Mouse (Mus musculus) thymus, adult 2 months (tissue): ENCODE measurements around the gene Sp100. TPM values are rescaled to one million over a fixed set of nuclear protein-coding genes. Genes with fewer than 3 reads are reported as not detected.
A peak's percentile ranks its signal among the peaks of the same experiment; 100 is the strongest.

Experiments used
- DNase-seq: peaks from one replicate; pipeline ENCODE4 v3.0.0; 2021
- H3K27ac ChIP-seq: fragments of 200-500 bp; 2 replicates; pipeline ENCODE4 v1.5.1; 2012; ENCODE audit warnings: low read length, control low read depth; ENCODE audit not compliant: control insufficient read depth, insufficient read depth
- H3K27me3 ChIP-seq: fragments of 200-500 bp; 2 replicates; pipeline ENCODE4 v1.6.1; 2012; ENCODE audit warnings: mild to moderate bottlenecking, low read length, moderate library complexity, mixed read lengths; ENCODE audit not compliant: control insufficient read depth, insufficient read depth
- H3K36me3 ChIP-seq: fragments of 200-500 bp; 2 replicates; pipeline ENCODE4 v1.6.1; 2012; ENCODE audit warnings: mild to moderate bottlenecking, low read length, moderate library complexity; ENCODE audit not compliant: control insufficient read depth, insufficient read depth
- H3K4me1 ChIP-seq: fragments of 200-500 bp; replicated peaks from 2 replicates; pipeline ENCODE4 v1.6.1; 2012; ENCODE audit warnings: low read length; ENCODE audit not compliant: control insufficient read depth, insufficient read depth
- H3K4me3 ChIP-seq: fragments of 200-500 bp; 2 replicates; pipeline ENCODE4 v1.5.1; 2012; ENCODE audit warnings: mild to moderate bottlenecking, low read length, control low read depth, moderate library complexity; ENCODE audit not compliant: control insufficient read depth, insufficient read depth
- CTCF ChIP-seq: fragments of 200-500 bp; IDR thresholded peaks from 2 replicates; pipeline ENCODE4 v1.5.1; 2012; ENCODE audit warnings: mild to moderate bottlenecking, control low read depth, low read length, moderate library complexity, borderline replicate concordance; ENCODE audit not compliant: control insufficient read depth, poor library complexity, insufficient read depth; ENCODE audit errors: extremely low read depth
- POLR2A ChIP-seq: fragments of 200-500 bp; IDR thresholded peaks from 2 replicates; pipeline ENCODE4 v1.6.1; 2012; ENCODE audit warnings: mild to moderate bottlenecking, low read length, control low read depth, moderate library complexity; ENCODE audit not compliant: control insufficient read depth, poor library complexity, insufficient read depth; ENCODE audit errors: extremely low read depth
- WGBS: fragments of 180-500 bp; shearing (Covaris S2); methylation state at CpG from one replicate; pipeline ENCODE4 v1.1.7; 2018; 5-methylcytosine and 5-hydroxymethylcytosine counted together
- polyA plus RNA-seq: library from polyadenylated mRNA; depleted of rRNA; stranded (reverse); fragments of >200 nt; gene quantifications from 2 replicates; pipeline ENCODE4 v1.2.3, GENCODE M21; 2012

Sp100 gene
- polyA plus RNA-seq, 1 experiment: 68.0 TPM

- H3K36me3 ChIP-seq: peaks cover 58% of the 10 kb centered on the region
- DNase-seq: peak; percentile 90
- H3K27me3 ChIP-seq: no peaks in the 10 kb centered on the region
- H3K4me1 ChIP-seq: peaks cover 19% of the 10 kb centered on the region
- H3K27ac ChIP-seq: peak overlapping the region; percentile 72
- 15% methylated on average over 22 of the region's 22 CpGs for WGBS
- TF ChIP-seq POLR2A (0 out of 2 replicates have a peak, but pooled peaks have one; percentile 35), CTCF (no peak)
- peak overlapping the region; percentile 44 for H3K4me3 ChIP-seq
Observed at GRCm38 (mm10) chr1:85703245-85704186, 53.7 kb downstream of the Sp100 start.

DNA sequence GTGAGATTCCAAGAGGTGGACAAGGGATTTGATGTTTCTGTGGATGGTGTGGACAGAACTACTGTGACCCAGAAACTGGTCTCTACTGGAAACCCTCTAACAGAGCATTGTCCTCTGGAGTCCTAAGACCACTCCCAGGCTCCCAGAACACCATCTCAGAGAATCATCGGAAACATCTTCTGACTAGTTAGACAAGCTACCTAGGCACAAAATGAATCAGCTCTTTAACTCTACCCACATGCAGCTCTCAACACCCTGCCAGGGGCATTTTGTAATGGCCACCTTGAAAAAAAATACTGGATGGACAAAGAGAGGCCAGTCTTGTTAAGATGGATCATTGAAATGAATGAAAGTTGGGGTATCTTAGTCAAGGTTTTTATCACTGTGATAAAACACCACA is 55.8 kb downstream of the Sp100 start:
- Histone ChIP-seq H3K27ac (no peak overlapping the region), H3K36me3 (peaks cover 45% of the 10 kb centered on the region), H3K27me3 (no peaks in the 10 kb centered on the region), H3K4me3 (no peak overlapping the region), H3K4me1 (peaks cover 11% of the 10 kb centered on the region)
- WGBS: 100% methylated on average over 1 of the region's 1 CpGs
- no peak for TF ChIP-seq CTCF
- TF ChIP-seq POLR2A: no peak
- no peak for DNase-seq

- Histone ChIP-seq H3K4me1 (peaks cover 11% of the 10 kb centered on the region), H3K27ac (no peak overlapping the region), H3K4me3 (no peak overlapping the region), H3K36me3 (peaks cover 35% of the 10 kb centered on the region), H3K27me3 (no peaks in the 10 kb centered on the region)
- WGBS: 44% methylated on average over 2 of the region's 2 CpGs
- TF ChIP-seq POLR2A (no peak), CTCF (no peak)
- DNase-seq: no peak
Observed at GRCm38 (mm10) chr1:85706754-85707153, 57.0 kb downstream of the Sp100 start.

- H3K27ac ChIP-seq: no peak overlapping the region
- peaks cover 11% of the 10 kb centered on the region; the same call in 1 of the 2 replicates for H3K36me3 ChIP-seq
- H3K27me3 ChIP-seq: no peaks in the 10 kb centered on the region
- H3K4me3 ChIP-seq: no peak overlapping the region
- TF ChIP-seq POLR2A (no peak), CTCF (no peak)
- no peaks in the 10 kb centered on the region for H3K4me1 ChIP-seq
- DNase-seq: no peak
Observed at GRCm38 (mm10) chr1:85714501-85714900, 64.7 kb downstream of the Sp100 start.

DNA sequence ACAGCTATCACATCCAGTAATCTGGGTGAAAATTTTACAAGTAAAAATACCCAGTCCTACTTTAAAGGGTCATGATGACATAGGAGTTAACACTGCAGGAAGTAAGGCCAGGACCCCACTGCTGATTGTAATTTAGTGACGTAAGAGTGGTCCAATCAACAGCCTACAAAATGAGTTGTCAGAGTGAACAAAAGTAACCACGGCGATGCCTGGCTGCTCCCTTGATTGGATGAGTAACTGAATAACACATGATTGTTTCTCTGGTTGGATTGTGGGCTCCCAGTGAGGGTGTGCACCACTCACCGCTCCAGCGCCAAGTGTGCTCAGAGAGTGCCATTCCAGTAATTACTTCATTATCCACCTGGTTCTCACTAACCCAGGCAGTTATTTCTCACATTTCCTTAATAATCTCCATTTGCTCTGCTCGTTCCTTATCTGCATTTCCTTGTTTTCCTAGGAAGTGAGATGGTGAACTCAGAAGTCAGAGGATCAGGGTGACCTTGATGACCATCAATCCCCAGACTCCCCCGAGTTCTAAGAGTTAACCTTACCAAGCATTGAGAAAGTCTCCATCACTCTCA is 66.7 kb downstream of the Sp100 start:
- 92% methylated on average over 7 of the region's 7 CpGs for WGBS
- no peaks in the 10 kb centered on the region for H3K27me3 ChIP-seq
- no peak for DNase-seq
- H3K4me3 ChIP-seq: no peak overlapping the region
- H3K4me1 ChIP-seq: peaks cover 12% of the 10 kb centered on the region
- peaks cover 11% of the 10 kb centered on the region; the same call in 1 of the 2 replicates for H3K36me3 ChIP-seq
- H3K27ac ChIP-seq: no peak overlapping the region
- no peak for TF ChIP-seq CTCF
- no peak for TF ChIP-seq POLR2A

GRCm38 (mm10) chr1:85719049-85719448 is 69.3 kb downstream of the Sp100 start:
- over 99% methylated on average over 4 of the region's 4 CpGs for WGBS
- no peaks in the 10 kb centered on the region for H3K27me3 ChIP-seq
- DNase-seq: no peak
- peaks cover 16% of the 10 kb centered on the region for H3K36me3 ChIP-seq
- H3K4me3 ChIP-seq: no peak overlapping the region
- H3K4me1 ChIP-seq: peaks cover 12% of the 10 kb centered on the region
- TF ChIP-seq CTCF: no peak
- no peak for TF ChIP-seq POLR2A
- no peak overlapping the region for H3K27ac ChIP-seq
